Mouse (Mus musculus) thymus, postnatal 25 days (tissue): ENCODE results near the gene Cldn11.
A peak's percentile ranks its signal among the peaks of the same experiment; 100 is the strongest.
"Not testable (repeated sequence)": the region's sequence is repeated elsewhere in the genome, so short reads cannot be mapped to it uniquely, and the experiment has no call there.

ENCODE experiments used
- DNase-seq: peaks from one replicate; pipeline ENCODE4 v3.0.0; 2022

The Cldn11 gene

DNA sequence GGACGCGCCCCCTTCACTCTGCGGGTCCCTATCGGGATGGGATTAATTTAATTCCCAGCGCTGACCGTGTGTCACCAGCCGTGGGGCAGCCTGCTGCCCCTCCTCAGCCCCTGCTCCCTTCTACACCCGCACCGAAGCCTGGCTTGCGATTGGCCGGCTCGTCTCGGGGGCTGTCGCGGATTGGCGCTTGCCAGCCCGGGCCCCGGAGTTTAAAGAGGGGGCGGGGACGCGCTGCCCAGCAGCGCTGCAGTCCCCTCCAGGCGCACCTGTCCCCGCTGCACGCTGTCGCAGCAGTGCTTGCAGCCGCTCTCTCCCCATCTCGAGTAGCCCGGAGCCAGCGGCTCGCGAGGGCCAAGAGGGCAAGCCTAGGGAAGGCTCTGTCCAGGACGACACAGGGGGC lies at the start of gene Cldn11:
TSS of gene Cldn11 (plus strand) at position 215 of the 400 bp plus-strand sequence.
- peak; percentile 25 for DNase-seq

DNA sequence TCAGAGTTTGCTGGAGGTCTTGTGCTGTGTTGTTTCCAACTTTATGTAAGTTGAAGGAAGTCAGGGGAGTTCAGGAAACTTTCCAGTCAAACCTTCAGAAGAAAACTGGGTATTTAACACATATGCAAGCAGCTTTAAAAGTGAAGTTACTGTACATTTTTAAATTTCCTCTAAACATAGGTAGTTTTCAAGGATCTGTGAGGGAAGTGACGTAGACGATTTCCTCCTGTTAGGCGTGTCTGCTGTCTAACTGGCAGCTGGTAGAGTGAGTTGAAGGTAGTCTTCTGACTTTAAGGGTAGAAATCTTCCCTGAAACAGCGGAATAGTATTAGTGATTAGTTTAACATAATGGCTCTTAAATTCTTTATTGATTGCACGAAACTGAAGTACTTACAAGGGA lies 49.7 kb upstream of the Cldn11 start:
- no peak for DNase-seq

- no peak for DNase-seq
Measured at GRCm38 (mm10) chr3:31100802-31101201, 48.9 kb upstream of the Cldn11 start.

- DNase-seq = no peak
Measured at GRCm38 (mm10) chr3:31104936-31105335, 44.8 kb upstream of the Cldn11 start.

DNA sequence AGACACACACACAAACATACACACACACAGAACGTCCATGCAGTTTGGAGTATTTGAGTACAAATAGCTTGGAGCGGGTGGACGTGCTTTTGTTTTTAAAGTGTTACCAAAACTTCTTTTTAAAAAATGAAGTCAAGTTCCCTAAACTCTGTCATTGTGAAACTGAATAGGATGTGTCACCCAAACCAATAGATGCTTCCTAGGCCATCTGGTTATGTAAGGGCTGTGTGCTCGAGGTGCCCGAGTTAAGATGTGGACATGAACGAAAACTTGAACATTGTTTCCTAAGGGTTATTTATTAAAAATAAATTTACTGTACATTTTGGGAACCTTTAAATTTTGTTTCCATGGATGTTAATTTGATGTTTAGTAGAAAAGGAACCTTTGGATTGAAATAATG lies 43.1 kb upstream of the Cldn11 start:
- DNase-seq = no peak

GRCm38 (mm10) chr3:31107674-31108073 lies 42.0 kb upstream of the Cldn11 start:
- DNase-seq = no peak

DNA sequence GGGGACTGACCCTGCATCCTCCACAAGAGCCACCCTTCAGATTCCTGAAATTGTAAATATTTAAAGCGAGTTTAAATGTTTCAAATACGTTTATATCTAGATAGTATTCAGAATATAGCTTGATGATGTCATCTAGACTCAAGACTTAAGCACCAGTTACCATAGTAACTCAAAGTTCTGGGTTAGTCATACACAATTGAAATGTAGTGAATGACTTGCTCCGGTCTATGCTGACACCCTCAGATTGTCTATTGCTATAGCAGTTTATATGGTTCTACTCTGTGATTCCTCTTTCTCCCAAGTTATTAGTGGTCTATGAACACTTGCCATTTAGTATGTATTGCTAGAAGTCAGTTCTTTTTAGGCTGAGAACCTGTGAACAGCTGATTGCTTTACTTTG lies 40.6 kb upstream of the Cldn11 start:
- no peak for DNase-seq

DNA sequence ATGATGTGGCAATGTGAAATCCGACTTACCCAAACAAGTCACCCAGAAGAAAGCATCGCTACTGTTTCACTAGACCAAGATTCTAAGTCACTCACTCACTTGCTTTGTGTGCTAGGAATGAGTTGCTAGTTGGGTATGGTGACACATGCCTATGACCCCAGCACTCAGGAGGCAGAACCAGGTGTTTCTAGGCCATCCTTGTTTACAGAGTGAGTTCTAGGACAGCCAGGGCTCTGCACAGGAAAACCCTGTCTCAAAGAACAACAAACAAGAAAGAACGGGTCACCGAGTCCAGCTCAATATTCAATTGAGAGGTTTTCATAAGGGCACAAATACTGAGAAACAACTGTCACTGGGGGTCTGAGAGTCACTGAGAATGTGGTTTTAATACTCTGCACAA lies 26.6 kb upstream of the Cldn11 start:
- no peak for DNase-seq

GRCm38 (mm10) chr3:31126303-31126702 lies 23.4 kb upstream of the Cldn11 start:
- no peak for DNase-seq

DNA sequence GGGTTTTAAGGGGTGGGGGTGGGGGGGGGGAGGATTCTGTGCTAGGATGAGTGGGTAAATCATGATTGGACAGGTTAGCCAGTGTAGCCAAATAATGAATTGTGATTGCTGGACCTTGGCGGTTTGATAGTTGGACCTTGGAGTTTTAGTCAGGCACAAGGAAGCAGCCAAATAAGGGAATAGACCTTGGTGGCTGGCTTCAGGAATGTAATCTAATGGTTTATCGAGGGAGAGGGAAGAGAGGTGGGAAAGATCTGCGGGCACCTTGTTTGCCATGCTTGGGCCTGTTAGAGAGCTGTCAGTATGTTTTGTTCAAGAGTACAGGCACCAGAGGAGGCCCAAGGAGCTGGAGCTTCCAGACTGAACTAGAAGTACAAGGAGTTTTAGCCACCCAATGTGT lies 22.9 kb upstream of the Cldn11 start:
- DNase-seq = no peak

- DNase-seq = no peak
Measured at GRCm38 (mm10) chr3:31129766-31130165, 20.0 kb upstream of the Cldn11 start.

DNA sequence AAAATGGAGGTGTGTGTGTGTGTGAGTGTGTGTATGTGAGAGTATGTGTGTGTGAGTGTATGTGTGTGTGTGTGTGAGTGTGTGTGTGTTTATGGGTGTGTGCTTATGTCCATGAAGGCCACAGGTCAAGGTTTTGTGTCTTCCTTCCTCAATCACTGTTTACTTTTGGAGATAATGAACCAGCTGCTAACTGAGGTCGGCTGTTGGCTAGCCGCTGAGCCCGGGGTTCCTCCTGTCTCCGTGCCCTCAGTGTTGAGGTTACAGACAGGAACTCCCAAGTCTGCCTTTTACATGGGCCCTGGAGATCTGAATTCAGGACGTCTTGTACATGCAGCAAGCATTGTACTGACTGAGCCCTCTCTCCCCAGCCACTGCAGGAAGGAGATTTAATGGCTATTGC lies 16.1 kb upstream of the Cldn11 start:
- DNase-seq = no peak

DNA sequence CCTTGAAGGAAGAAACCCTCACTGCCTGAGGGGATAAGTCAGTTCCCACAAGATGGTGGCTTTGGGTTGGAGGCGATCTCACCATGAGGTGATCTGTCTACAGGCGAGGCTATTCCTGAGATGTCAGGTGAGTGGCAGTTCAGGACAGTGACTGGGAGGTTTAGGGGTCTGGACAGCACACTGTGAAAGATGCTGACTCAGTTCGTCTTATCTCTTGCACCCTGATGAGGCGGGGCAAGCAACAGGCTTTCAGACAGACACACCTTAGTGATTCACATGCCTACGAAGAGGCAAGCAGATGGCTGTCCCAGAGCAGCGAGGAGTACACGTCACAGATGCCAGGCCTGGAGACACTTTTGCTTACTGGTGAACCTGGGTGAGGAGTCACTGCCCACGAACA lies 15.5 kb upstream of the Cldn11 start:
- no peak for DNase-seq

DNA sequence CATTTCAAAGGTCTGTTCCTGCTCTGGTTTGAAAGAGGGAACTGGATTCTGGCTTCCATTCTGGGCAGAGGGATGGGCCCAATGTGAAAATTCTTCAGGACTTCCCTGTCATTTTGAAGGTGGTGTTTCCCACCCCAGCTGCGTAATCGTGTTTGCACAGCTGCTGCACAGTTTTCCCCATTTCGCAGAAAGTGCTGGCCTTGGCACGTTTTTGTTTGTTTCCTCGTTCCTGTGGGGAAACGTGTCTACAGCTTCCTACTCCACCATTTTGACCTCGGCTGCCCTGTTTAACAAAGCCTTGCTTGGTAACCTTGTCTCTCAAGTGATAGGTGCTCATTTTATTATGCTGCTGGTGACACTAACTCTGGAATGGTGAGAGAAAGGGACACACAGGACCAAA lies 15.0 kb upstream of the Cldn11 start:
- DNase-seq = no peak

DNA sequence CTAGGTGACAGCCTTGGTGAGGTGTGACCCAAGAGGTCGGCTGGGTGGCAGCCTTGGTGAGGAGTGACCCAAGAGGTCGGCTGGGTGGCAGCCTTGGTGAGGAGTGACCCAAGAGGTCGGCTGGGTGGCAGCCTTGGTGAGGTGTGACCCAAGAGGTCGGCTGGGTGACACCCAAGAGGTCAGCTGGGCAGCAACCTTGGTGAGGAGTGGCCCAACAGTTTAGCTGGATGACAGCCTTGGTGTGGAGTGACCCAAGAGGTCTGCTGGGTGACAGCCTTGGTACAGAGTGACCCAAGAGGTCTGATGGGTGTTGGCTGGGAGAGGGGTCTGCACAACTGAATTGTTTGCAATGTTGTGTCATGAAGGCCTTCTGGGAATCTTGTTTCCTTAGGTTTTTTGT lies 13.1 kb upstream of the Cldn11 start:
- not testable (repeated sequence) for DNase-seq

DNA sequence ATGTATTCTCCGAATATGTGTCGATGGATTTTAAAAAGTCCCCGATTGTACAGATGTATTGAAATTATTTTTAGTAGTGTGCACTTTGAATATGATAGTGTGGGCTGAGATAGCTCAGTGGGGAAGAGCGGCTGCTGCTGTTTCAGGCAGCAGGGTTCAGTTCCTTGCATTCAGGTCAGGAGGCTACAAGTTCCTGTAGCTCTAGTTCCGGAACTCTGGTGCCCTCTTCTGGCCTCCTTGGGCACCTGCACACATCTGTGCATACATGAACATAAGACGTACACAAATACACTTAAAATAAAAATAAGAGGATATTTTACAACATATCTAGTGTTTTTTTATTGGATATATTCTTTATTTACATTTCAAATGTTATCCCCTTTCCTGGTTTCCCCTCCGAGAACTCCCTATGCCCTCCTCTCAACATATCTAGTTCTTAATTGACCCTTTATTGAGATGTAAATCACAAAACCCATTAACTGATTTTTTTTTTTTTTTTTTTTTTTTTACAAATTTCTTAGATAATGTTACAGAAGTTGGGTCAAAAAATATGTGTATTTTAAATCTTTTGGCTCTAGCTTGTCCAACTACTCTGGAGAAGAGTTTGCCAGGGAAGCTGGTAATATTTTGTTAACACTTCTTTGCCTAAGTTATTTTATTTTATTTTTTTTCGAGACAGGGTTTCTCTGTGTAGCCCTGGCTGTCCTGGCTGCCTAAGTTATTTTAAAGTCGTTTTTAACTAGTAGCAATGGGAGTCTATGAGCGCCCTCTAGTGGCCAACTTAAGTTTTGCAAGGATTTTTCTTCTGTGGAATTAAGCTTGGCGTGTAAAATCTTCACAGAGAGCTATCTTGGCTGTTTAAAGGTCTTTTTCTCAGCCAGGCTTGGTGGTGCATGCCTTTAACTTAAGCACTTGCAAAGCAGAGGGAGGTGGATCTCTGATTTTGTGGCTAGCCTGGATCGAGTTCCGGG lies 11.0 kb upstream of the Cldn11 start:
- DNase-seq = peak; percentile 73

GRCm38 (mm10) chr3:31141621-31142020 lies 8.1 kb upstream of the Cldn11 start:
- no peak for DNase-seq

DNA sequence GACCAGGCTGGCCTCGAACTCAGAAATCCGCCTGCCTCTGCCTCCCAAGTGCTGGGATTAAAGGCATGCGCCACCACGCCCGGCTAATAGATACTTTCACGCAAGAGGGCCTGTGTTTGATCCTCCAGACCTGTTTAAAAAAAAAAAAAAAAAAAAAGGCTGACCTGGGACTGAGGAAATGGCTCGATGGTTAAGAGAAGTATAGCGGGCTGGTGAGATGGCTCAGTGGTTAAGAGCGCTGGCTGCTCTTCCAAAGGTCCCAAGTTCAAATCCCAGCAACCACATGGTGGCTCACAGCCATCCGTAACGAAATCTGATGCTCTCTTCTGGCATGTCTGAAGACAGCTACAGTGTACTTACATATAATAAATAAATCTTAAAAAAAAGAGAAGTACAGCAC lies 4.5 kb upstream of the Cldn11 start:
- DNase-seq = not testable (repeated sequence)

DNA sequence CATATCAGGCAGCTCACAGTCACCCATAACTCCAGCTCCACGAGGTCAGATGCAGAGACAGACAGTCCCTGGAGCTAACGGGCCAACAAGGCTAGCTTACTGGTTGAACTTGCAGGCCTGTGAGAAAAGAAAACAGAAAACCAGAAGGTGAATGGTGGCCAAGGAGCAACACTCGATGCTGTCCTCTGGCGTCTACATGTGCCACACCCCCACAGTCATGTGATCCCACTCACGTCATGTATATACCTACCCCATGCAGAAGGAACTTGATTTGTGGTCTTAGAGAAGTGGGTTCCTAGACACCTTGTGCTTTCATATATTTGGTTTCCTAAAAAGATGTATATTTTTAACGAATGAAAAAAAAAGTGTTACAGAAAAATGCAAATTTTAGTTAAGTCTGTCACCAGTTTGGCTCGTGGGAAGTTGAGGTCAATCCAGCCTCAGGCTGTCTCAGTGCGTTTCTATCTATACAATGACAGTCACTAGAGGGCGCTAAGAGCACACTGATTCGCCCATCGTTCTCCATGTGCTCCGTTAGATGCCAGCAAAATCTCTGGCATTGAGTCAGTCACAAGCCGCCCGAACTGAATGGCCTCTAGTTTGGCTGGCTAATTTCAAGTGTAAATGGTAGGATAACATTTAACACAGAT lies 4.0 kb upstream of the Cldn11 start:
- peak; percentile 43 for DNase-seq

- no peak for DNase-seq
Measured at GRCm38 (mm10) chr3:31148595-31148994, 1.1 kb upstream of the Cldn11 start.

- DNase-seq = no peak
Measured at GRCm38 (mm10) chr3:31152108-31152507, 2.4 kb downstream of the Cldn11 start.

- no peak for DNase-seq
Measured at GRCm38 (mm10) chr3:31156126-31156525, 6.4 kb downstream of the Cldn11 start.

GRCm38 (mm10) chr3:31157776-31158175 lies 8.1 kb downstream of the Cldn11 start:
- DNase-seq = no peak

- no peak for DNase-seq
Measured at GRCm38 (mm10) chr3:31160046-31160445, 10.3 kb downstream of the Cldn11 start.
